Mouse (Mus musculus) ES-Bruce4 (cell line): Measurements from ENCODE around the gene Olfr129.

ENCODE experiments used
- CTCF ChIP-seq: IDR thresholded peaks from one replicate; pipeline ENCODE4 v1.8.1; 2011; ENCODE audit warnings: low read depth, low read length
- EP300 ChIP-seq: IDR thresholded peaks from 2 replicates; pipeline ENCODE4 v1.6.1; 2011; ENCODE audit warnings: low read depth, low read length; ENCODE audit not compliant: insufficient read depth
- POLR2A ChIP-seq: IDR thresholded peaks from one replicate; pipeline ENCODE4 v1.8.1; 2011; ENCODE audit warnings: low read length; ENCODE audit not compliant: insufficient read depth

DNA sequence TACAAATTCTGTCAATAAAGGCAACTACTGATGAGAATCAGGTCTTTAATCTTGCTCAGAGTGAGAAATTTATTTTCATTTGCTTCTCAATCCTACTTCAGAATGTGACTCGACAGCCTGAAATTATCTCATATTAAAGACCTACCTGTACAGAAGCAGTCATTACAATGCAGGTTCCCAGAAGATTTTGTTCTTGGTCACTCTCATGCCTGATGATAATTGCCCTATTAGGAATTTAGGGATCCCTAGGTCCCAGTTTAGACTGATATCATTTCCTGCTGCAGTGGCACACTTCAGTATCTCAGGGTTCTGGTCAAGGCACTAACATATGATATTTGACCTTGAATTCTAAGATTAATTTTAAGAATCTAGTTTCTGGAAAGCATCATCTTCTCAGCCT lies 3.7 kb upstream of the Olfr129 start, which contains the start of gene Olfr130:
- TF ChIP-seq CTCF (no peak), POLR2A (no peak), EP300 (no peak)
